In the genomic region with DNA sequence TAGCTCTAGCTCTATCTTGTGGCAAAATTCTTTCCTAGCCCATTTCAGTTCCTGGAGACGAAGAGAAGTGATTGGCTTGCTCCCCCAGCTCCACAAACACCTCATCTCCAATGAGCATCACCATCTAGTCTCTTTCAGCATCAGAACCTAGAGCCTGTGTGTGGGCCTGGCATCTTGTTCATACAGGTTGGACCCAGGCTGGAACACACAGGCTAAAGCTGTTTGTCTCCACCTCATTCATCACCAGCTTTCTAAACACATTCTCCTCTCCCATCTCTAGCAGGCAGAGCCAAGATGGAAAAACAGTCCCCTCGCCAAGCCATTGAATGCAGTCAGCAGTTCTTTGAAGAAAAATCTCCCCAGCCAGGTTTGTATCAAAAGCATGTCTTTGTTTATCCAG, we compare ENCODE assay signal across 24 mouse cellular contexts.
DNase-seq lines count a peak whose midpoint lies in the region; TF ChIP-seq lines count a peak whose summit lies in the region.
"Had no signal": no experiment of that assay in that cellular context is flagged by ENCODE, and none has a peak within 500 bp of the region (broad histone marks: within the 10 kb centered on the region; RNA-seq: fewer than 3 reads in every experiment).

No protein-coding gene starts in this region.

- H3K27me3 ChIP-seq in forebrain, embryonic 10.5 days (ENCODE audit: poor library complexity, severe bottlenecking) = no peaks in the 10 kb centered on the region
- H3K27me3 ChIP-seq: heart, embryonic 12.5 days; heart, embryonic 15.5 days had no signal

- no peak overlapping the region for H3K4me3 ChIP-seq in lung, adult 2 months (replicated peaks; ENCODE audit: extremely low read depth, low read depth, low read length)
- H3K4me3 ChIP-seq in forebrain, embryonic 10.5 days = no peak overlapping the region
- H3K4me3 ChIP-seq: gastrocnemius, adult 2 months; heart, embryonic 12.5 days; heart, embryonic 15.5 days; hindbrain, embryonic 10.5 days had no signal

- no peak overlapping the region for H3K27ac ChIP-seq in forebrain, embryonic 10.5 days
- H3K27ac ChIP-seq: heart, embryonic 15.5 days; hindbrain, embryonic 10.5 days; hindbrain, embryonic 14.5 days; hindbrain, postnatal 0 days had no signal

- H3K4me1 ChIP-seq in lung, adult 2 months (ENCODE audit: control insufficient read depth, insufficient read depth, low read length) = peaks cover 2% of the 10 kb centered on the region; the same call in 1 of the 2 replicates
- peaks cover 10% of the 10 kb centered on the region for H3K4me1 ChIP-seq in forebrain, embryonic 10.5 days

- H3K9me3 ChIP-seq in forebrain, embryonic 10.5 days = no peaks in the 10 kb centered on the region
- H3K9me3 ChIP-seq: heart, embryonic 12.5 days; heart, embryonic 15.5 days; hindbrain, embryonic 10.5 days had no signal

- peak; percentile 12 to 25 for DNase-seq in lung, adult 18-20 months
- no peak for DNase-seq in lung, adult 2 months
- peak; percentile 49 for DNase-seq in lung, postnatal 10 days
- DNase-seq in lung, postnatal 36 days = peak; percentile 58
- no peak for DNase-seq in forebrain, embryonic 10.5 days (ENCODE audit: extremely low spot score, low spot score)
- no peak for DNase-seq in right cerebral cortex, postnatal 4 days
- DNase-seq in adrenal gland, postnatal 10 days = no peak
- DNase-seq: adrenal gland, adult 2 months; adrenal gland, postnatal 25 days; cerebellum, adult 11-12 months; cerebellum, adult 8-10 months; cerebellum, postnatal 10 days; cerebellum, postnatal 36 days; forebrain, postnatal 0 days; gastrocnemius, adult 2 months; gastrocnemius, postnatal 25 days; heart, adult 18-20 months; heart, postnatal 10 days; heart, postnatal 36 days had no signal

- WGBS in lung, adult 2 months = 68% methylated on average over 2 of the region's 2 CpGs
- 90% methylated on average over 2 of the region's 2 CpGs for WGBS in forebrain, embryonic 10.5 days

- TF ChIP-seq CTCF in lung, adult 2 months (IDR thresholded peaks at IDR 0.05; ENCODE audit: insufficient read depth, low read length) = no peak

- TF ChIP-seq POLR2A in lung, adult 2 months (IDR thresholded peaks at IDR 0.05; ENCODE audit: borderline replicate concordance, extremely low read depth, low read depth, low read length) = no peak

- no peaks in the 10 kb centered on the region for H3K36me3 ChIP-seq in forebrain, embryonic 10.5 days (replicated peaks)
- H3K36me3 ChIP-seq: heart, embryonic 12.5 days; heart, embryonic 15.5 days; hindbrain, embryonic 10.5 days had no signal

Comparison
In these comparisons a context has a peak if more than half of its experiments do, and no peak if none do; other contexts are left out.
1. DNase-seq: peak in lung, adult 18-20 months (2 of 2), lung, postnatal 10 days (single experiment) and lung, postnatal 36 days (single experiment); none in lung, adult 2 months (single experiment), forebrain, embryonic 10.5 days (single experiment), right cerebral cortex, postnatal 4 days (single experiment) and adrenal gland, postnatal 10 days (single experiment).